Mouse (Mus musculus) Patski (cell line): ENCODE measurements around the gene Fbrsl1. TPM values are rescaled to one million over a fixed set of nuclear protein-coding genes. Genes with fewer than 3 reads are reported as not detected.
A peak's percentile ranks its signal among the peaks of the same experiment; 100 is the strongest.

Source experiments
- ATAC-seq: fragments of 100-300 bp; one replicate; pipeline ENCODE4 v1.8.0; 2021
- CTCF ChIA-PET: fragments of 350-600 bp; sonication (Branson Sonifier 250); formaldehyde crosslinking; loops from one replicate; lab custom pipeline; 2022; ENCODE audit warnings: inconsistent platforms; lab: Charles Lee
- POLR2A ChIA-PET: fragments of 350-600 bp; sonication (Branson Sonifier 250); formaldehyde crosslinking; loops from one replicate; lab custom pipeline; 2022; ENCODE audit warnings: antibody characterized with exemption, inconsistent platforms; lab: Charles Lee
- DNase-seq: peaks from one replicate; pipeline ENCODE4 v3.0.0-alpha.2; 2011; ENCODE audit warnings: low read depth, low spot score
- H3K27me3 ChIP-seq: fragments of 371-371 bp; one replicate; pipeline ENCODE4 v1.5.1; 2021
- CTCF ChIP-seq: fragments of 100-300 bp; IDR thresholded peaks from one replicate; pipeline ENCODE4 v1.5.1; 2021
- in situ Hi-C: fragments of 300-500 bp; cut with MboI; formaldehyde crosslinking; loops from 3 replicates; pipeline ENCODE4 v1.11.1; 2018; ENCODE audit warnings: low pct_unique_long_range_greater_than_20kb, mixed read lengths
- polyA plus RNA-seq: library from polyadenylated mRNA; unstranded; gene quantifications from one replicate; pipeline ENCODE4 v1.2.3, GENCODE M21; 2021

Fbrsl1 gene
- polyA plus RNA-seq, 1 experiment from 2014 or later: 33.6 TPM

- CTCF ChIA-PET: interaction anchor here (1.2 to 1.6 kb wide), 4 partner anchors 11 to 38 kb away, joined by 3 to 8 read pairs (median 4); no protein-coding TSS in a partner anchor
- no peaks in the 10 kb centered on the region for H3K27me3 ChIP-seq
- in situ Hi-C loops: no loop called here
- POLR2A ChIA-PET: no interaction called here
- TF ChIP-seq CTCF: no peak
- ATAC-seq (no peak), DNase-seq (no peak)
These were observed 29.8 kb downstream of the Fbrsl1 start for GRCm38 (mm10) chr5:110418523-110418911.

GRCm38 (mm10) chr5:110417756-110418522 is 30.4 kb downstream of the Fbrsl1 start:
- CTCF ChIA-PET: interaction anchor here (1.2 to 1.6 kb wide), 3 partner anchors 10 to 17 kb away, joined by 3 to 8 read pairs (median 4); no protein-coding TSS in a partner anchor
- in situ Hi-C loops: no loop called here
- TF ChIP-seq CTCF: no peak
- ATAC-seq (no peak), DNase-seq (no peak)
- POLR2A ChIA-PET: no interaction called here
- no peaks in the 10 kb centered on the region for H3K27me3 ChIP-seq

- peak; percentile 49 for DNase-seq
- CTCF ChIA-PET: interaction anchor here (1.5 to 1.6 kb wide), 3 partner anchors 9 to 21 kb away, joined by 3 to 5 read pairs (median 4); no protein-coding TSS in a partner anchor
- ATAC-seq: peak; percentile 77
- H3K27me3 ChIP-seq: no peaks in the 10 kb centered on the region
- in situ Hi-C loops: no loop called here
- no peak for TF ChIP-seq CTCF
- POLR2A ChIA-PET: interaction anchor here (0.7 kb wide), 2 partner anchors 29 to 41 kb away, joined by 3 read pairs; no protein-coding TSS in a partner anchor
These were observed 31.4 kb downstream of the Fbrsl1 start for GRCm38 (mm10) chr5:110416825-110417401.

GRCm38 (mm10) chr5:110415806-110416700 is 32.2 kb downstream of the Fbrsl1 start:
- in situ Hi-C loops: no loop called here
- DNase-seq: no peak
- ChIA-PET CTCF (interaction anchor here (1.2 to 1.6 kb wide), 4 partner anchors 9 to 21 kb away, joined by 4 to 5 read pairs (median 4); no protein-coding TSS in a partner anchor), POLR2A (interaction anchor here (0.6 to 1.2 kb wide), 4 partner anchors 10 to 236 kb away, joined by 3 to 4 read pairs (median 3); partner anchors contain the start of gene Fbrsl1)
- ATAC-seq: no peak
- H3K27me3 ChIP-seq: no peaks in the 10 kb centered on the region
- TF ChIP-seq CTCF: no peak

GRCm38 (mm10) chr5:110415022-110415421 is 33.3 kb downstream of the Fbrsl1 start:
- ATAC-seq (no peak), DNase-seq (no peak)
- TF ChIP-seq CTCF: no peak
- in situ Hi-C loops: no loop called here
- ChIA-PET POLR2A (interaction anchor here (1.1 to 1.4 kb wide), 3 partner anchors 11 to 33 kb away, joined by 3 to 4 read pairs (median 4); partner anchors contain the start of gene Fbrsl1), CTCF (interaction anchor here (1.2 to 1.6 kb wide), 2 partner anchors 10 to 11 kb away, joined by 4 to 5 read pairs; no protein-coding TSS in a partner anchor)
- no peaks in the 10 kb centered on the region for H3K27me3 ChIP-seq

GRCm38 (mm10) chr5:110413018-110413417 is 35.3 kb downstream of the Fbrsl1 start:
- no peak for TF ChIP-seq CTCF
- no peaks in the 10 kb centered on the region for H3K27me3 ChIP-seq
- in situ Hi-C loops: no loop called here
- DNase-seq: no peak
- ATAC-seq: no peak
- ChIA-PET POLR2A (no interaction called here), CTCF (interaction anchor here (1.1 kb wide), 1 partner anchor 33 kb away, joined by 3 read pairs; no protein-coding TSS in a partner anchor)

- ATAC-seq: no peak
- CTCF ChIA-PET: no interaction called here
- no peaks in the 10 kb centered on the region for H3K27me3 ChIP-seq
- TF ChIP-seq CTCF: no peak
- in situ Hi-C loops: no loop called here
- no peak for DNase-seq
- POLR2A ChIA-PET: no interaction called here
These were observed 37.9 kb downstream of the Fbrsl1 start for GRCm38 (mm10) chr5:110410386-110410785.

GRCm38 (mm10) chr5:110408967-110409366 is 39.3 kb downstream of the Fbrsl1 start:
- ATAC-seq (no peak), DNase-seq (no peak)
- ChIA-PET CTCF (no interaction called here), POLR2A (interaction anchor here (1.1 kb wide), 1 partner anchor 36 kb away, joined by 3 read pairs; no protein-coding TSS in a partner anchor)
- no peak for TF ChIP-seq CTCF
- no peaks in the 10 kb centered on the region for H3K27me3 ChIP-seq
- in situ Hi-C loops: no loop called here

- TF ChIP-seq CTCF: no peak
- no peaks in the 10 kb centered on the region for H3K27me3 ChIP-seq
- DNase-seq (no peak), ATAC-seq (no peak)
- POLR2A ChIA-PET: no interaction called here
- in situ Hi-C loops: no loop called here
- CTCF ChIA-PET: no interaction called here
These were observed 42.1 kb downstream of the Fbrsl1 start for GRCm38 (mm10) chr5:110406065-110406714.
